Mouse (Mus musculus): Measurements from ENCODE around the gene Carns1.

Gene Carns1

GRCm38 (mm10) chr19:4201291-4201909, 26.1 kb upstream of the Carns1 start, which contains the start of gene Rad9a:
TSS of gene Rad9a (minus strand) at chr19:4201662.
- peak; percentile 98 for DNase-seq

- DNase-seq: no peak
Observed at GRCm38 (mm10) chr19:4197180-4197579, 21.9 kb upstream of the Carns1 start.

GRCm38 (mm10) chr19:4196548-4196947, 21.3 kb upstream of the Carns1 start:
- DNase-seq: no peak

- DNase-seq: no peak
Observed at GRCm38 (mm10) chr19:4196048-4196447, 20.8 kb upstream of the Carns1 start.

DNA sequence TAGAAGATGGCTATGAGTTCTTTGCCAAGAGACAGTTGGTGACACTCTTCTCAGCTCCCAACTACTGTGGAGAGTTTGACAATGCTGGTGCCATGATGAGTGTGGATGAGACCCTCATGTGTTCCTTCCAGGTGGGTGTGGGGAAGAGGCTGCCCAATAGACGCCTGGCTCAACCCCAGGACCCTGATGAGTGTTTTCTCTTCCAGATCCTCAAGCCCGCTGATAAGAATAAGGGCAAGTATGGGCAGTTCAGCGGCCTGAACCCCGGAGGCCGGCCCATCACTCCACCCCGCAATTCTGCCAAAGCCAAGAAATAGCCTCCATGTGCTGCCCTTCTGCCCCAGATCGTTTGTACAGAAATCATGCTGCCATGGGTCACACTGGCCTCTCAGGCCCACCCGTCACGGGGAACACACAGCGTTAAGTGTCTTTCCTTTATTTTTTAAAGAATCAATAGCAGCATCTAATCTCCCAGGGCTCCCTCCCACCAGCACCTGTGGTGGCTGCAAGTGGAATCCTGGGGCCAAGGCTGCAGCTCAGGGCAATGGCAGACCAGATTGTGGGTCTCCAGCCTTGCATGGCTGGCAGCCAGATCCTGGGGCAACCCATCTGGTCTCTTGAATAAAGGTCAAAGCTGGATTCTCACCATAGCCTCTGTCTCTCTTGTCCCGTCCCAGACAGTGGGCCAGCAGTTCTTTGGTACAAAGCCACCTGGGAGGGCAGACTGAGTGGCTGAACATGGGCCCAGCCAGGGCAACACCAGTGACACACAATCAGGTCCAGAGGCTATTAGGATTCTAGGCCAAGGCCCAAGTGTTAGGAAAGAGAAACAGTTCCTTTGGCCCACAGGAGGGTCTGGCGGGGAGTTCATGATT, 19.7 kb upstream of the Carns1 start:
- peak; percentile 20 for DNase-seq

- no peak for DNase-seq
Observed at GRCm38 (mm10) chr19:4194021-4194724, 18.9 kb upstream of the Carns1 start.

- DNase-seq: no peak
Observed at GRCm38 (mm10) chr19:4193129-4193528, 17.9 kb upstream of the Carns1 start.

GRCm38 (mm10) chr19:4192251-4192985, 17.1 kb upstream of the Carns1 start:
- no peak for DNase-seq

DNA sequence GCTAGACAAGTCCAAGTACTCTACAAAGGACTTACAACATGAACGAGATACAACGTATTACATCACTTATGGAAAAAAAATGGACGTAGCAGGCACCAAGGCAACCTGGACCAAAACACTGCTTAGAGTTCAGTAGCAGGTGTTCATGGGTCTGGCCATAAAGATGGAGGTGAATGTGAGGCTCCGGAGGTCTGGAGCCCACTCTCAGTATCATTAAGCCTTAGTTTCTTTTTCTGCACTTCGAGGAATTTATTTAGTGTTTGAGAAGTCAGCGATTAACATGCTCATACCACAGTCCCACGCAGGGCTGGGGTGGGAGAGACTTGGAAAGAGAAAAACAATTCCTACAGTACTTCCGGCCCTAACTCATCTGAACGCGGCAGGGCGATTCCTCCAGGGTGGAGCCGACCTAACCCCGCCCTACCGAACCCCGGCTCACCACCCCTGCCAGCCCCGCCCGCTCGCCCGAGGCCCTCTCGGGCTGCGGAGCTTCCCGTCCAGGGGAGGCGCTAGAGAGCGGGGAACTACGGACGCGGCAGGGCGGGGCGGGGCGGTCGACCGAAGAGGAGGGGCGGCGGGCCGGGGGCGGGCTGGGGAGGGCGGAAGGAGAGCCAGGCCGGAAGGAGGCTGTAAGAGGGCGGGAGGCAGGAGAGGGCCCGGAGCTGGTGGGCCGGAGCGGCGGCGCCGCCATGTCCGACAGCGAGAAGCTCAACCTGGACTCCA, 16.4 kb upstream of the Carns1 start, which contains the start of gene Ppp1ca:
TSS of gene Ppp1ca (plus strand) at position 538 of the 723 bp plus-strand sequence.
- peak; percentile 97 for DNase-seq

DNA sequence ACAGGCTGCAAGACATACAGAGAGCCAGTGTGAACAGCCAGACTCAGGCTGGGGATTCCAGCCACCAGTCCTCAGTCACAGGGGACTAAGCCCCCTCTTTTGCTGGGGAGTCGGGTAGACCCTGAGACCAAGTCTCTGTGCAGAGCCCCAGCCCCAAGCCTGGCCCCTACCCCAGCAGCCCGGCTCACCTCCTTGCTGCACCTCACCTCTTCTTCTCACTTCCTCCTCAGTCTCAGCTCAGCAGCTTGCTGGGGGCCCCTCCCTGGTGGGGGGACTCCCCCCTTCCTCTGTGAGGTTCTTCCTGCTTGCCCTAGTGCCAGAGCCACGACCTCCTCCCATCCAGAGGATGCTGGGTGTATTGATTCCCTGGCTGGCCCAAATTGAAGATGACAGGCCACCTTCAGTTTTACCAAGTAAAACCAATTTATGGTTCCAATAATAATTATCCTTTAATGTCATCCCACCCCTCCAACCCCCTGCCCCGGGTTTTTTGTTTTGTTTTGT, 15.6 kb upstream of the Carns1 start, which contains the start of gene Tbc1d10c:
TSS of gene Tbc1d10c (minus strand) at position 454 of the 504 bp plus-strand sequence.
- no peak for DNase-seq

GRCm38 (mm10) chr19:4189051-4189620, 13.9 kb upstream of the Carns1 start:
- DNase-seq: no peak

- no peak for DNase-seq
Observed at GRCm38 (mm10) chr19:4187303-4187702, 12.0 kb upstream of the Carns1 start.

GRCm38 (mm10) chr19:4184976-4185975, 10.0 kb upstream of the Carns1 start:
- DNase-seq: no peak

DNA sequence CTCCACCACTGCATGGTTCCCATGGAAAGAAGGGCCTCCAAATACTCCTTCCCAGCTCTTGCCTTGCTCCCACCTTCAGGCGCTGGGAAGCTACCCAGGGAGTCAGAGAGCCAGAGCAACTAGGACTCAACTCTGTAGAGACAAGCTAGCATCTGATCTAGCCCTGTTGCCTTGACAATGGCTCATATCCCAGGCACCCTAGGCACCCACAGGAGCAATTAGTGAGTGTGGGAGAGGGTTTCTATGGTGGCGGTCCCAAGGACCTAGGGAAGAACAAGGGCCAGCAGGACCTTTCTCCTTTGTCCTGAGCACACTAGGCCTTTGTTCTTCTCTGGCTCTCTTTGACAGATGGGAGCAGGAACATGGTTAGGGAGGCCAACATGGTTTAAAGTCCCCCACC, 8.4 kb upstream of the Carns1 start:
- peak; percentile 80 for DNase-seq

- peak; percentile 71 for DNase-seq
Observed at GRCm38 (mm10) chr19:4181892-4182291, 6.6 kb upstream of the Carns1 start.

DNA sequence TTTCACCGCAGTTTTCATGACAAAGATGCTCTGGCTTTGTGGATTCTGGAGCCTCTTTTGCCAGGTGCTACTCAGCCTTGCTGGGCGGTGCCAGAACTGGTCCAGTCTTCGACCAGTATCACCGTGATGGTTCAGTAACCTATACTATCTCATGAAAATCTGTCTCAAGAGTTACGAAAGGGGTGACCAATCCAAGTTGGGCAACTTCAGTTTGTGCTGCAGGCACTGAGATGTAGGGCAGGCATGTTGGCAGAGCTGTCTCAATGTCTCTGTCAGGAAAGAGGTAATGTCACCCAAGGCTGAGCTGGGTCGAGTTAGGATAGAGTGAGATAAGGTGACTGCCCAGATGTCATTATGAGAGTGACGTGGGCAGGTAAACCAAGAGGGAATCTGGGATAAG, 5.1 kb upstream of the Carns1 start:
- DNase-seq: no peak

- no peak for DNase-seq
Observed at GRCm38 (mm10) chr19:4172925-4173324, 2.4 kb downstream of the Carns1 start.

DNA sequence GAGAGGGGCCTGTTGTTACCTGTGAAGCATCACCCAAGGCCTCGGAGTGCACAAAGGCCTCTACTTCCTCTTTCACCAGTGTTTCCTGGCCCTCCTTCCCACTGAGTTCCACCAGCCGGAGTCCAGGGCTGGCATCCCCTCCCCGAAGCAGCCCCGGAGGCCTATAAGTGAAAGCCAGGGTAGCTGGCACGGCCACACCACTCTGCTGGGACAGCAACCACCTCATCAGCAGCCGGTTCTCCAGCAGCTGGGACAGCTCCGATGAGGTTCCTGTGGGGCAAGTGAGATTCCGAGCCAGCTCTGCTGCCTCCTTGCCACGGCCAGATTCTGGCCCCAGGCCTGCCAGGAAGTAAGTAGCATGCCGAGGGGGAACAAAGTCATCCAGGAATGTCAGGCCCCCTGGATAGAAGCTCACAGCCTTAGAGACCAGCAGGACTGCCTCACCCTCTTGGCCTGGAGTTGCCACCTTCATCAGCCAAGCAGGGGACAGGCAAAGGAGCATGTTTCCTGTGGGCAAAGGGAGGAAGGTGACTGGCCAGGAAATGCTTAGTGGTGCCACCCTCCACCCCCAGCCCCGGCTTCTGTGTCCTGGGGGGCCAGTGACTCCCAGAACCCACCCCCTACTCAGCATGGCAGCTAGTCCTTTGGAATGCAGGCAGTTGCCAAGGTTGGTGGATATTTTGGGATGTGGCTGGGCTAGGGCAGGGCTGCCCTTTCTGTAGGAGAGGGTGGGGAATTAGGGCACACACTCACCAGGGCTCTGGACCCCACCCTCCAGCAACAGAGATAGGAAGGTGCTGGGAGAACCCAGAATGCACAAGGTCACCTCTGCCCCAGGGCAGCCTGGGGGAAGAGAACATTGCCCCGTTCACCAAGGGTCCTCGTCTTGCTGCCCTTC, 3.6 kb downstream of the Carns1 start:
- no peak for DNase-seq

Data from retina, postnatal 1 day (tissue).